Mouse (Mus musculus): ENCODE measurements around the gene Gm6034.
"Not testable (repeated sequence)": the region's sequence is repeated elsewhere in the genome, so short reads cannot be mapped to it uniquely, and the experiment has no call there.

Gene Gm6034

DNA sequence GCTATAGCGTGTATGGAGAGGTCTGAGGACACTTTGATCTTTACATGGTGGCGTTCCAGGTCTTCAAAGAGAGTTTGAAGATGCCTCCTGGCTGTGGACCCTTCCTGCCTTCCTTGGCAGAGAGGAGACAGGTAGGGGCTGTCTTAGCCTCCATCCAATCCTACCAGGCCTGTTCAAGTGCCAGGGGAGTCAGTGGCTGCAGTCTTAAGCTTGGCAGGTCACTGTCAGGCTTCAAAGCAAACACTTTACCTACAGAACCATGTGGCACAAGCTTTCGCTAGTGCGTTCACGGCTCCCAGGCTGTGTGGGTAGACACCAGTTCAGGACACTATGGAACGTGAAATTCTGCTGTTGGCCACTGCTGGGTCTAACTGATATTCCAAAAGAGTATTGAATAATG is 19.8 kb upstream of the Gm6034 start:
- no peak for DNase-seq (ENCODE audit: low read depth, low spot score)

DNA sequence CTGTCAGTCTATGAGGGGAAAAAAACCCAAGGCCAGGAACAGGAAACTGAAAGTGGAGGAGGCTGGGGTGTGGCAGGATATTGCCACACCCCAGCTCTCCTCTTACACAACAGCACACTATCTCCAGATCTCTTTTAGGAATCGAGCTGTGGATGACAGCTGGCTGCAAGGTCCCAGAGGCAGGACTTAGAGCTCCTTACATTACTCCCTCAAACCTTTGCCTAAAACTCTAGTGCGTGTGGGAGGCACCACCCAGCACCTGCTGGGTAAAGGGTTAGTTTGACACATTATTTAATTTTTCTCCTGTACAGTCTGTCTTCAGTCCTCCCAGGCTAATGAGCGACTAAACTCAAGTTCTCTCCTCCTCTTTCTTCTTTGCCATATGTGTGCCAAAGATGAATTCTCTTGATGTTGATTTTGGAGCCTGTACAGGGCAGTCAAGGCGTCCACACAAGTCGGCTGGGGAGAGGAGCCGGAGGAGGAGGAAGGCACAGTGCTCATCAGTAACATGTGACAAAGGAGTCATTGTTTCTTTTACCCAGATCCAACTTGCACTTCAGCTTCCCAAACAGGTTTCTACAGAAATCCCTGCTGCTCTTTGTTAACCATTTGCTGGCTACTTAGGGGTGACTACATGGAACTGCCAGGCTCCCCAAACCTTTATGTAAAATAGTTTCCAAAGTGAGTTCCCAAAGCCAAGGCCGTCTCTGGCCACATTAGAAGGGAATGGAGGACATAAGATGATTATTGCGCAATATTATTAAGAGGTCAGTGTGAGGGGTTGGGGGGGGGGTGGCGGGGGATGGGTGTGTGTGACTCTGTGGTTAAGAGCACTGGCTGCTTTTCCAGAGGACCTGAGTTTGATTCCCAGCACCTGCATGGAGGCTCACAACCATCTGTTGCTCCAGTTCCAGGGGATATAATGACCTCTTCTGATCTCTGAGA is 18.8 kb upstream of the Gm6034 start:
- DNase-seq (ENCODE audit: low read depth, low spot score), result no peak

DNA sequence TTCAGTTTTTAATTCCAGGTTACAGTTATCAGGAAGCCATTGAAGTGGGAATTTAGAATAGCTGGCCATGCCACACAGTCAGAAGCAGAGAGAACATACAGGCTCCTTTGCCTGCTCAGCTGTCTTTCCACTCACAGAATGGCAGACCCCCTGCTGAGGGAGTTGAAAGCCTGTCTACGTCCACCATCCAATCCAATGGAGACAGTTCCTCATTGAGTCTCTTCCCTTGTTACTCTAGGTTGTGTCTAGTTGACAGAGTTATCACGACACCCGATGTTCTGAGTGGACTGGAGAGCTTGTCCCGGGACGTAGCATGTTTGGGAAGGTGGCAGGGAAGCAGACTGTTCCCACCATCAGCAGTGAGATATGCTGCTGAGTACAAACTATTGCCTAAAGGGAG is 17.6 kb upstream of the Gm6034 start:
- DNase-seq (ENCODE audit: low read depth, low spot score), result no peak

DNA sequence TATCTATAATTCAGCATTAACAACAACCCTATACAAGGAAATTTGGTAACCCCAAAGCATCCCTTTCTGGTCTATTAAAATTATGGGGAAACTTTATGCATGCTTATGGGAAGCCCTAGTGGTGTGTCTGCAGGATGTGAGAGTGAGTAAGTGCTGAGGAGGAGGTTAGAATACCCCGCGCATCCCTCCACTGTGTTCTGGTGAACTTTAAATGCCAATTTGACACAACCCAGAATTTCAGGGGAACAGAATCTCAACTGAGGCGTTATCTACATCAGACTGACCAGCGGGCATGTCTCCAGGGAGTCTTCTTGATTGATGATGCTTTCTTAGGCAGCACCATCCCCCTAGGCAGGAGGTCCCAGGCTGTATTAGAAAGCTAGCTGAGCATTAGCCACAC is 16.9 kb upstream of the Gm6034 start:
- DNase-seq (ENCODE audit: low read depth, low spot score), result no peak

DNA sequence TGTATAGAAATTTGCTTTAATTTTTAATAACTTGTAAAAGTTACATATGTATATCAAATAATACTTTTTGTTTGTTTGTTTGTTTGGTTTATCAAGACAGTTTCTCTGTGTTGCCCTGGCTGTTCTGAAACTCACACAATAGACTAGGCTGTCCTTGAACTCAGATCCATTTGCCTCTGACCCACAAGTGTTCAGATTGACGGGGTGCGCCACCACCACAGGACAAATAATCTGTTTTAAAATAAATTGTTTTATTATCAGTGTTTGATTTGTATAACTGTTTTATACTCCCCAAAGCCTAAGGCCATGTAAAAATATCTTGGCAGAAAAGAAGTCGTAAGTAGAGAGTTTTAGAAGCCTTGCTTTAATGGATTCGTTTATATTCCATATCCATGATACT is 15.1 kb upstream of the Gm6034 start:
- DNase-seq (ENCODE audit: low read depth, low spot score), result no peak

DNA sequence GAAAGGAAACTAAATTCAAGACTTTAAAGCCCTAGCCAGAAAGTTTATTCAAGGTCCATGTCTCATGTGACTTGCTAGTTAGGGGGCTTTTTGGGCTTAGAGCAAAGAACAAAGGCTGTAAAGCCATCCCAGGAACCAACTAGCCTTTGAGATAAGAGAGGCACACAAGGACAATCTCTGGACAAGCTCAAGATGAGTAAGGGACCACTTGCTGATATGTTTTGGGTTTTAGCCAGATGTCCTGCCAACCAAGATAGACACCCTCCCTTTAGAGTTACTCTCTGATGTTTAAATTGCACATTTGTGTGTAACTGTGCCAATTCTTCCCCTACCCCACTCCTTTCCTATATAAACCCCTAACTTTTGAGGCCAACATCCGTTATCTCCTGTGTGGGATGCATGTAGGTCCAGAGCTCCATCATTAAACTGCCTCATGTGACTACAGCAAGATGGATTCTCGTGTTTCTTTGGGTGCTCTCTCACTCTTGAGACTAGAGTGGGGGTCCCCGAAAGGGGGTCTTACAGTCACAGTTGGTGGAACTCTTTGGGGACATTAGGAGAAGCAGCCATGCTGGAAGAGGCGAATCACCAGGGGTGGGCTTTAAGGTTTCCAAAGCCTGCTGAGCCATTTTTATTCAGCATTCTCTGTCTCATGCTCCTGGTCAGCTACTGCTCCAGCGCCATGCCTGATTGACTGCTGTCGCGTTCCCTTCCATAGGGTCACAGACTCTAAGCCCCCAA is 13.7 kb upstream of the Gm6034 start:
- no peak for DNase-seq (ENCODE audit: low read depth, low spot score)

DNA sequence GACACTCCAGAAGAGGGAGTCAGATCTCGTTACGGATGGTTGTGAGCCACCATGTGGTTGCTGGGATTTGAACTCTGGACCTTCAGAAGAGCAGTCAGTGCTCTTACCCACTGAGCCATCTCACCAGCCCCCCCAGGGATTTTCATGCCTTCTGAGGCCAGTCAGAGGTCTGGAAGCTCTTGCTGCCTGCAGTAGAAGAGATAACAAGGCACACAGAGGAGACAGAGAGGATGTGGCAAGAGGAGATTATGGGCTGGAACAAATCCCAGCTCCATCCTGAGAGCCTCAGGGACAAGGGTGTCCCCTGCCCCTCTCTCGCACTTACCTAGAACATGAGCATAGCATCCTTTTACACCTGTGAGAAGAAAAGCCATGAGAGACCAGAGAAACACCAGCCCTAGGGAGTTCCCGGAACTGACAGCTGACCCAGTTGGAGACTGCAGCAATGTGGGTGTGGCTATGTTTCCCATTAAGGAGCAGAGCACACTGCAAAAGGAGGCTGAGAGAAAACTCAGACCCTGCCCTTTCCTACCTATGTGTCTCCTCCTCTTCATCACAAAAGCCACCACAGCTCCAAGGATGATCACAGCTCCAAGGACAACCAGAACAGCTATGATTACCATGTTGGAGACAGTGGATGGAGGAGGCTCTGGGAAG is 12.6 kb upstream of the Gm6034 start:
- not testable (repeated sequence) for DNase-seq (ENCODE audit: low read depth, low spot score)

DNA sequence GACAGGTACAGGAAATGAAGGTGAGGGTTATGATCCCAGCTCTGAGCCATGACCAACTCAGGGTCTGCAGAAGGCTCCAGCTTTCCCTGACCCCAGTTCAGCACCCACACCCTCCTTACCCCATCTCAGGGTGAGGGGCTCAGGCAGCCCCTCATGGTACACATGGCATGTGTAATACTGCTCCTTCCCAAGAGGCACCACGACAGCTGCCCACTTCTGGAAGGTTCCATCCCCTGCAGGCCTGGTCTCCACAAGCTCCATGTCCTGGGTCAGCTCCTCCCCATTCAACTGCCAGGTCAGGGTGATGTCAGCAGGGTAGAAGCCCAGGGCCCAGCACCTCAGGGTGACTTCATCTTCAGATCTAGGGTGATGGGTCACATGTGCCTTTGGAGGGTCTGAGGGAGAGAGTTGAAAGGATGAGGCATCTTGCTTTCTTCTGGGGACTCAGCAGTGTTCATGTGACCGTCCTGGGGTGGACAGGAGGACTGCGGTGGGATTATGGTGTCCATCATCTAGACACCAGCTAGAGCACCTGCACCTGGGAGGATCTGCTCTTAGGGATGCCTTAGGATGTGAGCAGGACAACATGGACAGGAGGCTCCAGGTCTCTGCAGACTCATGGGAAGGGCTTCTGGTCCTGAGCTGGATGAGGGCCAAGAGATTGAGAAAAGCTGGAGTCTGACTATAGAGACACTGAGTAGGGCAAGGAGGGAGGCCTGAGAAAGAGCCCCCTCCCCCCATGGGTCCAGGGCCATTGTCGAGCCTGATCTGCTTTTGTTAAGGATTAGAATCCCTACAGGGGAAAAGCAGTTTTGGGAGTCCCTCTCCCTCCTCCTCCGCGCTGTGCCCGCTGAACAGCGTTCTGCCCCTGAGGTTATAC is 11.8 kb upstream of the Gm6034 start:
- DNase-seq (ENCODE audit: low read depth, low spot score), result not testable (repeated sequence)

DNA sequence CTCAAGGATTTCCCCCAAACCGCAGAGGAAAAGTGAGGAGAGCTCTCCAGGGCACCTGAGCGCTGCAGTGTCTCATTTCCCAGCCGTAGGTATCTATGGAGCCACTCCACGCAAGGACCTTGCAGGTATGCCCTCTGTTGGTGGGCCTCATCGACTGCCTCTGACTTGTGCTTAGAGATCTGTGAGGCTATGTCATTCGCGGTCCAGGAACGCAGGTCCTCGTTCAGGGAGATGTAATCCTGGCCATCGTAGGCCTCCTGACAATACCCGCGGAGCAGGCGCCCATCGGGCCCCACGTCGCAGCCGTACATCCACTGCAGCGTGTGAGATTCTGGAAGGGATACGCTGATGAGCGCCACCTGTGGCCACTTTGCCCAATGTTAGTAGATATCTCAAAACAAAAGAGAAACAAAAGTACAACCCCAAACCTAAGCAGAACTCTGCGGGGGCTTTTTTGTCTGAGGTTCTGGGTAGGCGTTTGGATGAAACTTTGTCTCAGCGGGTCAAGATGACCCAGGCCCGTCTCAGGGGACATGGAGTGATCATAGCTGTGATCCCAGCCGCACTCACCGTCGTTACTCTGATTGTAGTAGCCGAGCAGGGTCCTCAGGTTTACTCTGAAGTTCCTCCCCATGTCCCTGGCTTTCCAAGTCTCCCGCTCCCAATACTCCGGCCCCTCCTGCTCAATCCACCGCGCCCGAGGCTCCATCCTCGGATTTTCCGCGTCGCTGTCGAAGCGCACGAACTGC is 11.0 kb upstream of the Gm6034 start:
- DNase-seq (ENCODE audit: low read depth, low spot score), result not testable (repeated sequence)

DNA sequence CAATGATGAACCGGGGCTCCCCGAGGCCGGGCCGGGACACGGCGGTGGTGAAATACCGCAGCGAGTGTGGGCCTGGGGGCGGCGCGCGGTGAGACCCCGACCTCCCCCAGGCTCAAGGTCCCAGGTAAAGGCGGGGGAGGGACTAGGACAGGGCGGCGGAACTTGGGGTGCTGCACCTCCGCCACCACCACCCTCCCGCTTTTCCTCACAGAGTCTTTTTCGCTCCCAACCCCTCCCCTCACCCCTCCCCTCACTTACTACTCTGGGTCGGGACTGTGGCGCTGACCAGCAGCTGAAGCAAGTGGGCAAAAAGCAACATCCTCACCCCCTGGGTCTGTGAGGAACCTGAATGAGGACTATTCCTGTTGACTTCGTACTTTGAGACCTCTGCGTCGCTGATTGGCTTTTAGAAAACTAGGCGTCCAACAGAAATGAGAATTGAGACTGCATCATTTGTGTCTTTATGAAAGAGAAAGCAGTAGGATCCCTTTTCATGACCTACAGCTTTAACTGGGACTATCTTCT is 10.3 kb upstream of the Gm6034 start, which contains the start of gene H2-T23:
H2-T23 (minus strand) TSS at position 505 of the 525 bp plus-strand sequence.
- DNase-seq (ENCODE audit: low read depth, low spot score), result not testable (repeated sequence)

DNA sequence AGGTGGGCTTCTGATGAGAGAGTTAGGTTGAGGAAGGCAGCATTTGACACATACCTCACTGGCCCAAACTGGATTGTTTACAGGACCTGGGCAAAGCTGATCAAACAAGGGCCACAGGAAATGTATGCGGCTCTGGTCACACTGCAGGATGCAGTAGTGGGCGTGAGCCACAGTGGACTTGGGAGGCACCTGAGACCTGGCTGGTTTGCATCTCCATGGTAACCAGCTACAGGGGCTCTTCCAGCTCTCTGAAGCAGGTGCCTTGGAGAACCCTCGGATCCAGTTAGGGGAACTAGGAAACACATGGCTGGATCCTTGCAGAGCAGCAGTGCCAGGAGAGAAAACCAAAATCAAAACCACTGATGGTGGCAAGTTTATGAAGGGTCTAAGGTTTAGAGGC is 8.2 kb upstream of the Gm6034 start:
- not testable (repeated sequence) for DNase-seq (ENCODE audit: low read depth, low spot score)

DNA sequence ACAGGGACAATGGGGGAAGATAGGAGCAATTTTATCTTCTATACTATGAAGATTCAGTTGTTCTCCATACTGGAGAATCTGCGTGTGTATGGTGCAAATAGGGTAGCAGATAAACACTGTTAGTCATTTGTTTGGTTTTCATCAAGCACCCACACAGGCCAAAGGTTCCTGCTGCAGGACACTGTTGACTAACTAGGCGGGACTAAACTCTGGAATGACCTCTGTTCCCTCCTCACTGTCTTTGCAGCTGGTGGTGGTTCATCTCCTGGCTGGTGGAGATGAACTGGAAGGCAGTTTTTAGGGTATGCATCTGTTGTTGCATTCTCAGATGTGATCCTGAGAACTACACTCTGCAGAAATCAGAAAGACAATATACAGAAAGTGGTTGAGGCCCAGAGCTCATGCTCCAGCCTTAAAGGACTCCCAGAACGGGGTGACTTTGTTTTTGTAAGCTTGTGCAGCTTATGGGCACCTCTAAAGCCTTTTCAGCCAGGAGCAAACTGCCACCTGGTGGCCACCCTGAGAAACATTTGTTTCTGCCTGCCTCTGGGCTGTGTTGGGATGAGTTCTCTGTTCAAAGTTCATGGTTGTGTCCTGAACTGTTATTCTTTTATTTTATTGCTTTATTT is 7.6 kb upstream of the Gm6034 start:
- DNase-seq (ENCODE audit: low read depth, low spot score), result not testable (repeated sequence)

DNA sequence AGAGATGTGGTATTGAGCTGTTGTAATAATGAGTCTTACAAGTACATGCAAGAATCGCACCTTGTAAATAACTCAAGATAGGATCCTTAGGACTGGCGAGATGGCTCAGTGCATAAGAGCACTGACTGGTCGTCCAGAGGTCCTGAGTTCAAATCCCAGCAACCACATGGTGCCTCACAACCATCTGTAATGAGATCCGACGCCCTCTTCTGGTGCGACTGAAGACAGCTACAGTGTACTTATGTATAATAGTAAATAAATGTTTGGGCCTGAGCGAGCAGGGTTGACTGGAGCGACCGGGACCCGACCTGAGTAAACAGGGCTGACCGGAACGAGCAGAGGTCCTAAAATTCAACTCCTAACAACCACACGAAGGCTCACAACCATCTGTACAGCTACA is 6.6 kb upstream of the Gm6034 start:
- DNase-seq (ENCODE audit: low read depth, low spot score), result not testable (repeated sequence)

DNA sequence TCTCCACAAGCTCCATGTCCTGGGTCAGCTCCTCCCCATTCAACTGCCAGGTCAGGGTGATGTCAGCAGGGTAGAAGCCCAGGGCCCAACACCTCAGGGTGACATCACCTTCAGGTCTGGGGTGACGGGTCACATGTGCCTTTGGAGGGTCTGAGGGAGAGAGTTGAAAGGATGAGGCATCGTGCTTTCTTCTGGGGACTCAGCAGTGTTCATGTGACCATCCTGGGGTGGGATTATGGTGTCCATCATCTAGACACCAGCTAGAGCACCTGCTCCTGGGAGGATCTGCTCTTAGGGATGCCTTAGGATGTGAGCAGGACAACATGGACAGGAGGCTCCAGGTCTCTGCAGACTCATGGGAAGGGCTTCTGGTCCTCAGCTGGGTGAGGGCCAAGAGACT is 2.2 kb upstream of the Gm6034 start:
- DNase-seq (ENCODE audit: low read depth, low spot score), result not testable (repeated sequence)

DNA sequence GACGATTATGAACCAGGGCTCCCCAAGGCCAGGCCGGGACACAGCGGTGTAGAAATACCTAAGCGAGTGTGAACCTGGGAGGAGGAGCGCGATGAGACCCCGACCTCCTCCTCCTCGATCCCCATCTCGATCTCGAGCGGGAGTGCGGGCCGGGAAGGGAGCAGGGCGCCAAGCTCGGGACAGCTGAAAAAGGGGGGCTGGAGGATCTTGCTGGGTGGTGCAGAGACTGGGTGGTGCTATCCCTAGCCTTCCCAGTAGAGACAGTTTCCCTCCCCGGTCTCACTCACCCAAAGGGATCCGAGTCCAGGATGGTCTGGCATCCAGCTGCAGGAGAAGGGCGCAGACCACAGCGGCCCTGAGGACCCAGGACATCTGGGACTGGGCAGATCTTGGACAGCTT is 706 bp upstream of the Gm6034 start:
- DNase-seq (ENCODE audit: low read depth, low spot score), result not testable (repeated sequence)

DNA sequence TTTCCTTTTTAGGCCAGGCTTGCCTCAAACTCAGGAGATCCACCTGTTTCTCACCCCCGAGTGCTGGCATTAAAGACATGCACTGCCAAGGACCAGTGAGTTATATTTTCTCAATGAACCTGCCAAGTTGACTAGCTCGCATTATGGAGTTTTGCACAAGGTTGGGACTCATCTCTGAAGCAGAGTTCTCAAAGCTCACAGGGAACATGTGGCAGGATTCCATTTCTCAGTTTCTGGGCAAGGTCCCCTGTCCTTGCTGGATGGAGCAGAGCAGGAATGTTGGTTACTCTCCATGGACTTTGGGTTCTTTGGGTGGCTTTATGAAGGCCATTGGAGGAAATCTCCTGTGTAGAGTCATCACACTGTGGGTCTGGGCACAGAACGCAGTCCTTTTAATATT is 525 bp downstream of the Gm6034 start:
- no peak for DNase-seq (ENCODE audit: low read depth, low spot score)

DNA sequence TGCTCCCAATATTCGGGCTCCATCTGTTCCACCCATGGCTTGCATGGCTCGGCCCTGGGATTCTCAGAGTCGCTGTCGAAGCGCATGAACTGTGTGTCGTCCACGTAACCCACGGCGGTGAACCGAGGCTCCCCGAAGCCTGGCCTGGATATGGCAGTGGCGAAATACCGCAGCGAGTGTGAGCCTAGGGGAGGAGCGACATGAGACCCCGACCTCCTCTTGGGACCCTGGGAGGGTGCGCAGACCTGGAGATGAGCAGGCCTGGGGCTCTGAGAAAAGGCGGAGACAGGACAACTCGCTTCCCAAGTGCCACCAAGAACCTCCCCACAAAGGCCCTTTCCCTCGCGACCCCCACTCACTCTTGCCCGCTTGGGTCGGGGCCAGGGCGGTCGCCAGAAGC is 15.2 kb downstream of the Gm6034 start:
- not testable (repeated sequence) for DNase-seq (ENCODE audit: low read depth, low spot score)

DNA sequence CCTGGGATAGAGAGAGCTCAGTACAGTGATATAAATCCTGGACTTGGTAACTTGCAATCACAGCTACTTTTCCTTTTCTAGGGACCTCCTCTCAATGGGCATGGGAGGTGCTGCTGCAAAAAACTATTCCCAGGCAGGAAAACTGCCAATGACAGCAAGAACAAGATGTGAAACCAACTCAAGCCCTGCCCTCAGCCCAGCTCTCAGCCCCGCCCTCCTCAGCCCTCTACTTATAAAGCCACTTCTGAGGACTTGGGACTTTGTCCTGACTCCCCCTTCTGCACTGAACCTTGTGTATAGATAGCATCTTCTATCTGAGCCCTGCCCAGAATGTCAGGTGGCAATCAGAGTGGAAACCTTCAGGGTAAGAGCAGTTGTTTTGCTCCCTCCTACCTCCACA is 15.6 kb downstream of the Gm6034 start, which contains the start of gene Gm11127:
Gm11127 (minus strand) TSS at position 10 of the 400 bp plus-strand sequence.
- not testable (repeated sequence) for DNase-seq (ENCODE audit: low read depth, low spot score)

DNA sequence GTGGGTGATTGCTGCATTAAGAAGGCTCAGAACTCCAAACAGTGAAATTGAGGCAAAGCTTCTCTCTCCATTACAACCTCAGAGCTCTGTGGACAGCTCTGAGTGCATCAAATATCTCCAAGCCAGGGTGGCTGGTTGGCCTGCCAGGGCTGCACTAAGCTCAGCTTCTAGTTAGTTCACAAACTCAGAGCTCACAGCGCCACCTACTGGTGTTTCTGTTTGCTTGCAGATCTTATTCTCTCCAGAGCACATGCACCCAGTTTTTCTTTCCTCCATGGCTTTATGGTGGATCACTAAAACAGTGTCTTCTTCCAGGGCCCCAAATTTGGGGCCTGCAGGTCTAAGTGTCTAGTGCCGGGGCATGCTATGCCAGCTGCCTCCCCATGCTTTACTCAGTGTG is 18.1 kb downstream of the Gm6034 start:
- DNase-seq (ENCODE audit: low read depth, low spot score), result no peak

DNA sequence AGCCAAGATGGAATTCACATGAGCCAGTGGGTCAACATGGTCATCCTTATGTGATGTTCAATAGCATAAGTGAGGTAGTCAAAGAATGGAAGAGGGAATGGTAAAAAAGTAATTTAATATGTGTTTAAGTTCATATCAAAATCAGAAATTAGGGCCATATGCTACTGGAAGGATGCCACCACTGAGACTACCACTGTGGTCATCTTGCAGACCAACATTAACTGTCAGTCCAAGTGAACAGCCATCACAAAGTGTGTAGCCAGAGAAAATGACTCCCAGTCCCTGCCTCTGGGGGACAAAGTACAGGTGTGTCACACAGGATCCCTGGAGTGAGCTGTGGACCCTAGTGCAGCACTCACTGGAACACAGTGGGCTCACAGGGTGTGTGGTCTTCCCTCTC is 39.1 kb downstream of the Gm6034 start:
- not testable (repeated sequence) for DNase-seq (ENCODE audit: low read depth, low spot score)

Measured in retina, adult 2 months (tissue).